Mouse (Mus musculus): ENCODE data around the gene Spsb4. TPM values are rescaled to one million over a fixed set of nuclear protein-coding genes. Genes with fewer than 3 reads are reported as not detected.

Spsb4 gene
- polyA plus RNA-seq (2015; fragmentation: Nextera tagmentation; extraction: Ambion mirVana): 53.2 and 53.7 TPM in 2 replicates

GRCm38 (mm10) chr9:97018677-97019147 lies at the start of gene Spsb4:
Gene Spsb4 (minus strand): TSS chr9:97018843.
- WGBS: 1% methylated on average over 46 of the region's 47 CpGs
- peak within 1 kb of the TSS; percentile 78 for H3K4me2 ChIP-seq (ENCODE audit: low read depth, low read length)
- H3K4me3 ChIP-seq (ENCODE audit: low read length): peak within 1 kb of the TSS; percentile 70
- peak within 1 kb of the TSS; percentile 85 for H3K9ac ChIP-seq (ENCODE audit: low read length)
- peak within 1 kb of the TSS; percentile 89 for H3K27ac ChIP-seq (ENCODE audit: low read length)
- peaks cover 20% of the 10 kb centered on the region for H3K4me1 ChIP-seq (ENCODE audit: control insufficient read depth, insufficient read depth, low read length)
- H3K27me3 ChIP-seq (ENCODE audit: control insufficient read depth, insufficient read depth, low read length): peaks cover 6% of the 10 kb centered on the region
- H3K36me3 ChIP-seq (ENCODE audit: control insufficient read depth, insufficient read depth): no peaks in the 10 kb centered on the region
- ATAC-seq (replicated peaks; ENCODE audit: extremely low read depth, insufficient read depth, low FRiP score): peak; percentile 90
- no peaks in the 10 kb centered on the region for H3K9me3 ChIP-seq (replicated peaks; ENCODE audit: control insufficient read depth, low read length)

GRCm38 (mm10) chr9:97067761-97068160 lies 49.1 kb upstream of the Spsb4 start:
- Histone ChIP-seq H3K36me3 (ENCODE audit: control insufficient read depth, insufficient read depth) (no peaks in the 10 kb centered on the region), H3K9ac (ENCODE audit: low read length) (no peak overlapping the region), H3K27ac (ENCODE audit: low read length) (no peak overlapping the region), H3K4me3 (ENCODE audit: low read length) (no peak overlapping the region), H3K4me1 (ENCODE audit: control insufficient read depth, insufficient read depth, low read length) (no peaks in the 10 kb centered on the region), H3K27me3 (ENCODE audit: control insufficient read depth, insufficient read depth, low read length) (no peaks in the 10 kb centered on the region), H3K9me3 (replicated peaks; ENCODE audit: control insufficient read depth, low read length) (no peaks in the 10 kb centered on the region), H3K4me2 (ENCODE audit: low read depth, low read length) (no peak overlapping the region)
- 85% methylated on average over 6 of the region's 6 CpGs for WGBS
- ATAC-seq (replicated peaks; ENCODE audit: extremely low read depth, insufficient read depth, low FRiP score): no peak

GRCm38 (mm10) chr9:97065885-97066284 lies 47.2 kb upstream of the Spsb4 start:
- no peak overlapping the region for H3K4me3 ChIP-seq (ENCODE audit: low read length)
- no peaks in the 10 kb centered on the region for H3K36me3 ChIP-seq (ENCODE audit: control insufficient read depth, insufficient read depth)
- no peaks in the 10 kb centered on the region for H3K9me3 ChIP-seq (replicated peaks; ENCODE audit: control insufficient read depth, low read length)
- no peak overlapping the region for H3K27ac ChIP-seq (ENCODE audit: low read length)
- no peak overlapping the region for H3K4me2 ChIP-seq (ENCODE audit: low read depth, low read length)
- H3K9ac ChIP-seq (ENCODE audit: low read length): no peak overlapping the region
- H3K27me3 ChIP-seq (ENCODE audit: control insufficient read depth, insufficient read depth, low read length): no peaks in the 10 kb centered on the region
- peaks cover 2% of the 10 kb centered on the region; the same call in 1 of the 2 replicates for H3K4me1 ChIP-seq (ENCODE audit: control insufficient read depth, insufficient read depth, low read length)
- no peak for ATAC-seq (replicated peaks; ENCODE audit: extremely low read depth, insufficient read depth, low FRiP score)
- 73% methylated on average over 4 of the region's 4 CpGs for WGBS

GRCm38 (mm10) chr9:97065216-97065615 lies 46.6 kb upstream of the Spsb4 start:
- Histone ChIP-seq H3K27ac (ENCODE audit: low read length) (no peak overlapping the region), H3K9me3 (replicated peaks; ENCODE audit: control insufficient read depth, low read length) (no peaks in the 10 kb centered on the region), H3K4me3 (ENCODE audit: low read length) (no peak overlapping the region), H3K9ac (ENCODE audit: low read length) (no peak overlapping the region), H3K4me1 (ENCODE audit: control insufficient read depth, insufficient read depth, low read length) (peaks cover 3% of the 10 kb centered on the region; the same call in 1 of the 2 replicates), H3K4me2 (ENCODE audit: low read depth, low read length) (no peak overlapping the region), H3K27me3 (ENCODE audit: control insufficient read depth, insufficient read depth, low read length) (no peaks in the 10 kb centered on the region), H3K36me3 (ENCODE audit: control insufficient read depth, insufficient read depth) (no peaks in the 10 kb centered on the region)
- 66% methylated on average over 5 of the region's 5 CpGs for WGBS
- ATAC-seq (replicated peaks; ENCODE audit: extremely low read depth, insufficient read depth, low FRiP score): no peak

DNA sequence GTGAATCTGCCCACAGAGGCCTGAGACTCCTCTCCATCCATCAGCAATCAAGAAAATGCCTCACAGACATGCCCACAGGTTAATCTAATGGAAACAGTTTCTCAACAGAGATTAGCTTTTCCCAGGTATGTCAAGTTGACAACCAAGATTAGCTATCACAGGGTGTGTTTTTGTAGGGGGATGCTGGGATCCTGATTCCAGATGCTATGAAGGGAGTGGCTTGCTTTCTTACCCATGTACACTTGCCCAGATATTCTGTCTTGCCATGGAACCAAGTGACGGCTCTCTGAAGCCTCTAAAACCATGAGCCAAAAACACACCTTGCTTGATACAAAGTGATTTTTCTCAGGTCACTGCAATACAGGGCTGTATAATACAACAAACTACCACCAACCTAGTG lies 45.5 kb upstream of the Spsb4 start:
- H3K27ac ChIP-seq (ENCODE audit: low read length): no peak overlapping the region
- no peak for ATAC-seq (replicated peaks; ENCODE audit: extremely low read depth, insufficient read depth, low FRiP score)
- H3K27me3 ChIP-seq (ENCODE audit: control insufficient read depth, insufficient read depth, low read length): no peaks in the 10 kb centered on the region
- H3K4me2 ChIP-seq (ENCODE audit: low read depth, low read length): no peak overlapping the region
- peaks cover 3% of the 10 kb centered on the region; the same call in 1 of the 2 replicates for H3K4me1 ChIP-seq (ENCODE audit: control insufficient read depth, insufficient read depth, low read length)
- no peak overlapping the region for H3K9ac ChIP-seq (ENCODE audit: low read length)
- WGBS: 84% methylated on average over 1 of the region's 1 CpGs
- H3K9me3 ChIP-seq (replicated peaks; ENCODE audit: control insufficient read depth, low read length): no peaks in the 10 kb centered on the region
- no peak overlapping the region for H3K4me3 ChIP-seq (ENCODE audit: low read length)
- H3K36me3 ChIP-seq (ENCODE audit: control insufficient read depth, insufficient read depth): no peaks in the 10 kb centered on the region

DNA sequence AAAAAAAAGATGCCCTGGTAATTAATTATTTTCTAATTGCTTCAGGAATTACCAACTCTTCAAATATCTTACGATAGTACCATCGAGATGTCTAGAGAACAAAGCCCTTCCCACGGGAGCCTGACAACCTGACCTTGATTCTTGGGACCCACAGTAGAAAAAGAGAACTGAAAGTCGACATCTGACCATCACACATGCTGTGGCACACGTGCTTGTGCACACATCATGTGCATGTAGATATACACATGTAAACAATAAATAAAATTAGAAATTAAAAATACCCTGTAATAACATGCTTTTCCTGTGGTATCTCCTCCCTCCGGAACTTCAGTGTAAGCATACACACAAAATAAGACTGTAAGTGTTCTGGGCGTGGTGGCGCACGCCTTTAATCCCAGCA lies 43.1 kb upstream of the Spsb4 start:
- Histone ChIP-seq H3K27ac (ENCODE audit: low read length) (no peak overlapping the region), H3K4me2 (ENCODE audit: low read depth, low read length) (no peak overlapping the region), H3K27me3 (ENCODE audit: control insufficient read depth, insufficient read depth, low read length) (no peaks in the 10 kb centered on the region), H3K9me3 (replicated peaks; ENCODE audit: control insufficient read depth, low read length) (no peaks in the 10 kb centered on the region), H3K36me3 (ENCODE audit: control insufficient read depth, insufficient read depth) (no peaks in the 10 kb centered on the region), H3K9ac (ENCODE audit: low read length) (no peak overlapping the region), H3K4me1 (ENCODE audit: control insufficient read depth, insufficient read depth, low read length) (peaks cover 6% of the 10 kb centered on the region), H3K4me3 (ENCODE audit: low read length) (no peak overlapping the region)
- 90% methylated on average over 9 of the region's 9 CpGs for WGBS
- no peak for ATAC-seq (replicated peaks; ENCODE audit: extremely low read depth, insufficient read depth, low FRiP score)

GRCm38 (mm10) chr9:97056541-97057338 lies 38.1 kb upstream of the Spsb4 start:
- ATAC-seq (replicated peaks; ENCODE audit: extremely low read depth, insufficient read depth, low FRiP score): no peak
- peak overlapping the region; percentile 63 for H3K4me2 ChIP-seq (ENCODE audit: low read depth, low read length)

GRCm38 (mm10) chr9:97055906-97056305 lies 37.3 kb upstream of the Spsb4 start:
- Histone ChIP-seq H3K36me3 (ENCODE audit: control insufficient read depth, insufficient read depth) (no peaks in the 10 kb centered on the region), H3K9ac (ENCODE audit: low read length) (no peak overlapping the region), H3K4me1 (ENCODE audit: control insufficient read depth, insufficient read depth, low read length) (peaks cover 10% of the 10 kb centered on the region), H3K27ac (ENCODE audit: low read length) (no peak overlapping the region), H3K27me3 (ENCODE audit: control insufficient read depth, insufficient read depth, low read length) (no peaks in the 10 kb centered on the region), H3K9me3 (replicated peaks; ENCODE audit: control insufficient read depth, low read length) (no peaks in the 10 kb centered on the region), H3K4me3 (ENCODE audit: low read length) (no peak overlapping the region), H3K4me2 (ENCODE audit: low read depth, low read length) (no peak overlapping the region)
- 0 out of 2 replicates have a peak, but pooled peaks have one; percentile 14 for ATAC-seq (replicated peaks; ENCODE audit: extremely low read depth, insufficient read depth, low FRiP score)
- WGBS: 61% methylated on average over 14 of the region's 14 CpGs

More at GRCm38 (mm10) chr9:97056541-97057338, 38.1 kb upstream of the Spsb4 start:
- no peaks in the 10 kb centered on the region for H3K27me3 ChIP-seq (ENCODE audit: control insufficient read depth, insufficient read depth, low read length)
- peak overlapping the region; percentile 32 for H3K9ac ChIP-seq (ENCODE audit: low read length)
- peaks cover 13% of the 10 kb centered on the region for H3K4me1 ChIP-seq (ENCODE audit: control insufficient read depth, insufficient read depth, low read length)
- no peaks in the 10 kb centered on the region for H3K9me3 ChIP-seq (replicated peaks; ENCODE audit: control insufficient read depth, low read length)
- H3K4me3 ChIP-seq (ENCODE audit: low read length): peak overlapping the region; percentile 38
- no peak overlapping the region for H3K27ac ChIP-seq (ENCODE audit: low read length)
- 33% methylated on average over 18 of the region's 18 CpGs for WGBS
- H3K36me3 ChIP-seq (ENCODE audit: control insufficient read depth, insufficient read depth): no peaks in the 10 kb centered on the region

DNA sequence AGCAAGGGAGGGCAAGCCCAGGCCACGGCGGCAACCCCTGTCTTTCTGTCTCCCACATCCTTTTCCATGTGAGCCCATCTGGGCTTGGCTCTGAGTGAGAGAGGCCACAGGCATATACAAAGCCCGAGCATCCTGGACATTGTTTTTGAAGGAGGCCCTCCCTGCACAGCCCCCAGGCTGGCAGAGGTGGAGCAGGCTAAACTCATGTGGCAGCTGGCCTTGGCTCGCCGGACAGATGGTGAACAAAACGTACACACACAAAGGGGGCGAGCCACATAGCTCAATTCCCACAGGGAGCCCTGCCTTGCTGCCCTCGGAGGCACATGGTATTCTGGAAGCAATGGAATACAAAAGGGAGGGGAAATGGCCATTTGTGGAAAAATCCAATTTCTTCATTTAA lies 32.5 kb upstream of the Spsb4 start:
- H3K36me3 ChIP-seq (ENCODE audit: control insufficient read depth, insufficient read depth): no peaks in the 10 kb centered on the region
- H3K9me3 ChIP-seq (replicated peaks; ENCODE audit: control insufficient read depth, low read length): no peaks in the 10 kb centered on the region; the same call in 1 of the 2 replicates
- WGBS: 61% methylated on average over 8 of the region's 8 CpGs
- H3K4me2 ChIP-seq (ENCODE audit: low read depth, low read length): no peak overlapping the region
- no peak overlapping the region for H3K9ac ChIP-seq (ENCODE audit: low read length)
- no peak overlapping the region for H3K27ac ChIP-seq (ENCODE audit: low read length)
- no peak for ATAC-seq (replicated peaks; ENCODE audit: extremely low read depth, insufficient read depth, low FRiP score)
- no peaks in the 10 kb centered on the region for H3K27me3 ChIP-seq (ENCODE audit: control insufficient read depth, insufficient read depth, low read length)
- no peak overlapping the region for H3K4me3 ChIP-seq (ENCODE audit: low read length)
- peaks cover 3% of the 10 kb centered on the region for H3K4me1 ChIP-seq (ENCODE audit: control insufficient read depth, insufficient read depth, low read length)
